9 mouse cellular contexts compared by ENCODE assay signal in the genomic region with DNA sequence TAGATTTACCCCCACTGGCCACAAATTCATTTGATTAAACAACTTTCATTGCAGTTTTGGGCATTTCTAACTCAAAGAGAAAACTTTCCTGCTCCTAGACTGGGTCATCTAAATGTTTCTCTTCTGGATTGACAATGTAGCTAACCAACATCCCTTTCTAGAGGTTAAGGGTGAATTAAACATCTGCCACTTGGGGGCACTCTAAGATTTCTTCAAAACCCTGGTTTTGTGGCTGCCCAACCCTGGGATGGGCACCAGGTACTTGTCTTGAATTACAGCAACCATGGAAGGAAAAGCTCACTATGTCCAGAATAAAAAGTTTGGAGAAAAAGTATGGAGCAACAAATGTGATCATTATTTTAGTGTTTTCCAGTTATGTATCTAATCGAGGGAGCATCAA. TPM values are rescaled to one million over a fixed set of nuclear protein-coding genes. Genes with fewer than 3 reads are reported as not detected.
DNase-seq lines count a peak whose midpoint lies in the region; ATAC-seq and TF ChIP-seq lines count a peak whose summit lies in the region.
"Had no signal": no experiment of that assay in that cellular context is flagged by ENCODE, and none has a peak within 500 bp of the region (broad histone marks: within the 10 kb centered on the region; RNA-seq: fewer than 3 reads in every experiment).

No protein-coding gene starts in this region.

- H3K27ac ChIP-seq in embryonic facial prominence, embryonic 11.5 days (replicated peaks; ENCODE audit: low read depth, low read length), result no peak overlapping the region
- no peak overlapping the region for H3K27ac ChIP-seq in stomach, postnatal 0 days (replicated peaks)
- no peak overlapping the region for H3K27ac ChIP-seq in midbrain, embryonic 13.5 days
- H3K27ac ChIP-seq: lung, embryonic 15.5 days had no signal

- no peaks in the 10 kb centered on the region for H3K27me3 ChIP-seq in embryonic facial prominence, embryonic 11.5 days (ENCODE audit: control insufficient read depth, insufficient read depth, low read length)
- no peaks in the 10 kb centered on the region for H3K27me3 ChIP-seq in stomach, postnatal 0 days (ENCODE audit: control insufficient read depth, insufficient read depth, low read length)
- H3K27me3 ChIP-seq in midbrain, embryonic 13.5 days, result no peaks in the 10 kb centered on the region
- H3K27me3 ChIP-seq: lung, embryonic 15.5 days had no signal

- H3K36me3 ChIP-seq in embryonic facial prominence, embryonic 11.5 days (replicated peaks; ENCODE audit: control insufficient read depth, insufficient read depth, low read depth, low read length), result no peaks in the 10 kb centered on the region
- H3K36me3 ChIP-seq in stomach, postnatal 0 days (ENCODE audit: control insufficient read depth, insufficient read depth, low read length), result no peaks in the 10 kb centered on the region
- H3K36me3 ChIP-seq in midbrain, embryonic 13.5 days, result no peaks in the 10 kb centered on the region
- H3K36me3 ChIP-seq: lung, embryonic 15.5 days had no signal

- no peak for TF ChIP-seq EP300 in stomach, postnatal 0 days (optimal IDR thresholded peaks at IDR 0.05)

- peak; percentile 38; the same call in 1 of the 2 replicates for ATAC-seq in frontal cortex, adult (ENCODE audit: low TSS enrichment)
- no peak for ATAC-seq in embryonic facial prominence, embryonic 11.5 days (replicated peaks; ENCODE audit: insufficient number of reproducible peaks, low FRiP score, low TSS enrichment, low read depth)
- ATAC-seq in stomach, postnatal 0 days (ENCODE audit: low FRiP score, low TSS enrichment), result no peak
- no peak for ATAC-seq in midbrain, embryonic 13.5 days

- no peak overlapping the region for H3K4me2 ChIP-seq in embryonic facial prominence, embryonic 11.5 days (ENCODE audit: low read depth, low read length)
- H3K4me2 ChIP-seq in stomach, postnatal 0 days (replicated peaks; ENCODE audit: low read depth), result no peak overlapping the region
- H3K4me2 ChIP-seq in midbrain, embryonic 13.5 days (replicated peaks), result no peak overlapping the region
- H3K4me2 ChIP-seq: lung, embryonic 15.5 days had no signal

- no peak for DNase-seq in frontal cortex, postnatal 25 days (ENCODE audit: low spot score in 2 of 2)
- peak; percentile 21 for DNase-seq in ovary, postnatal 14 days (ENCODE audit: low spot score)
- no peak for DNase-seq in ovary, postnatal 10 days (ENCODE audit: low spot score)
- DNase-seq in embryonic facial prominence, embryonic 11.5 days (ENCODE audit: low spot score), result peak; percentile 74
- no peak for DNase-seq in stomach, postnatal 0 days (ENCODE audit: low spot score)
- DNase-seq in B cell, adult 2 months, result no peak

- WGBS in embryonic facial prominence, embryonic 11.5 days, result 88% methylated on average over 1 of the region's 1 CpGs
- WGBS in stomach, postnatal 0 days, result 65% methylated on average over 1 of the region's 1 CpGs
- WGBS in midbrain, embryonic 13.5 days, result 85% methylated on average over 1 of the region's 1 CpGs

- no peaks in the 10 kb centered on the region for H3K9me3 ChIP-seq in embryonic facial prominence, embryonic 11.5 days (replicated peaks; ENCODE audit: control insufficient read depth, low read length)
- no peaks in the 10 kb centered on the region for H3K9me3 ChIP-seq in stomach, postnatal 0 days (ENCODE audit: control insufficient read depth, low read length)
- no peaks in the 10 kb centered on the region for H3K9me3 ChIP-seq in midbrain, embryonic 13.5 days
- H3K9me3 ChIP-seq: lung, embryonic 15.5 days had no signal

- H3K9ac ChIP-seq in embryonic facial prominence, embryonic 11.5 days (replicated peaks; ENCODE audit: low read length), result no peak overlapping the region
- H3K9ac ChIP-seq in stomach, postnatal 0 days (ENCODE audit: low read length), result no peak overlapping the region
- no peak overlapping the region for H3K9ac ChIP-seq in midbrain, embryonic 13.5 days (replicated peaks)
- H3K9ac ChIP-seq: lung, embryonic 15.5 days had no signal

- TF ChIP-seq CTCF in stomach, postnatal 0 days (IDR thresholded peaks at IDR 0.05; ENCODE audit: low read depth), result peak; percentile 65

- no peaks in the 10 kb centered on the region for H3K4me1 ChIP-seq in embryonic facial prominence, embryonic 11.5 days (ENCODE audit: control insufficient read depth, insufficient read depth, low read length)
- H3K4me1 ChIP-seq in stomach, postnatal 0 days (replicated peaks; ENCODE audit: control insufficient read depth, insufficient read depth), result no peaks in the 10 kb centered on the region
- 0 out of 2 replicates have a peak, but pooled peaks cover 3% of the 10 kb centered on the region for H3K4me1 ChIP-seq in midbrain, embryonic 13.5 days (replicated peaks)
- H3K4me1 ChIP-seq: lung, embryonic 15.5 days had no signal

- no peak overlapping the region for H3K4me3 ChIP-seq in embryonic facial prominence, embryonic 11.5 days (ENCODE audit: low read depth, low read length)
- H3K4me3 ChIP-seq in stomach, postnatal 0 days (ENCODE audit: low read depth, low read length), result no peak overlapping the region
- no peak overlapping the region for H3K4me3 ChIP-seq in midbrain, embryonic 13.5 days (replicated peaks)
- H3K4me3 ChIP-seq: lung, embryonic 15.5 days had no signal

RNA-seq across cellular contexts. Expression of a gene that starts 39.4 kb away (rescaled TPM):
- polyA plus RNA-seq in embryonic facial prominence, embryonic 11.5 days (2014; fragmentation: Nextera tagmentation; extraction: Ambion mirVana), result 14.6 and 15.8 TPM in 2 replicates
- polyA plus RNA-seq in stomach, postnatal 0 days (2015; fragmentation: Nextera tagmentation; extraction: Ambion mirVana), result 2.1 TPM in 2 replicates
- 8.7 and 10.2 TPM in 2 replicates for polyA plus RNA-seq in midbrain, embryonic 13.5 days (2015; fragmentation: Nextera tagmentation; extraction: Ambion mirVana)

Comparison
In these comparisons a context has a peak if more than half of its experiments do, and no peak if none do; other contexts are left out.
1. DNase-seq: peak in ovary, postnatal 14 days (single experiment) and embryonic facial prominence, embryonic 11.5 days (single experiment); none in frontal cortex, postnatal 25 days (0 of 2), ovary, postnatal 10 days (single experiment), stomach, postnatal 0 days (single experiment) and B cell, adult 2 months (0 of 2).